Mouse (Mus musculus) neural tube, embryonic 13.5 days (tissue): ENCODE measurements around the gene Fam107a. TPM values are rescaled to one million over a fixed set of nuclear protein-coding genes. Genes with fewer than 3 reads are reported as not detected.
"Not testable (repeated sequence)": the region's sequence is repeated elsewhere in the genome, so short reads cannot be mapped to it uniquely, and the experiment has no call there.

Experiments used
- ATAC-seq: fragments of 200-750 bp; cut with Nextera tagmentation; 2 replicates; pipeline ENCODE4 v1.8.0; 2017; ENCODE audit warnings: low read depth, mild to moderate bottlenecking, moderate TSS enrichment, moderate library complexity
- H3K27ac ChIP-seq: fragments of 300-500 bp; sonication (generic); replicated peaks from 2 replicates; pipeline ENCODE4 v1.5.1; 2015; ENCODE audit warnings: moderate library complexity, mild to moderate bottlenecking, inconsistent platforms
- H3K27me3 ChIP-seq: fragments of 300-500 bp; sonication (generic); 2 replicates; pipeline ENCODE4 v1.6.1; 2015; ENCODE audit warnings: mild to moderate bottlenecking, inconsistent platforms
- H3K36me3 ChIP-seq: fragments of 300-500 bp; sonication (generic); 2 replicates; pipeline ENCODE4 v1.6.1; 2015; ENCODE audit warnings: mild to moderate bottlenecking, inconsistent platforms
- H3K4me1 ChIP-seq: fragments of 300-500 bp; sonication (generic); replicated peaks from 2 replicates; pipeline ENCODE4 v1.6.1; 2015; ENCODE audit warnings: inconsistent platforms
- H3K4me2 ChIP-seq: fragments of 300-500 bp; sonication (generic); 2 replicates; pipeline ENCODE4 v1.6.1; 2015; ENCODE audit warnings: inconsistent platforms, mild to moderate bottlenecking, moderate library complexity
- H3K4me3 ChIP-seq: fragments of 300-500 bp; sonication (generic); 2 replicates; pipeline ENCODE4 v1.5.1; 2015; ENCODE audit warnings: mild to moderate bottlenecking, inconsistent platforms
- H3K9ac ChIP-seq: fragments of 300-500 bp; sonication (generic); 2 replicates; pipeline ENCODE4 v1.6.1; 2015; ENCODE audit warnings: moderate library complexity, mild to moderate bottlenecking, inconsistent platforms
- H3K9me3 ChIP-seq: fragments of 300-500 bp; sonication (generic); 2 replicates; pipeline ENCODE4 v1.6.1; 2016; ENCODE audit warnings: inconsistent platforms
- WGBS: fragments of 180-500 bp; shearing (Covaris S2); methylation state at CpG from one replicate; pipeline ENCODE4 v1.1.7; 2015; 5-methylcytosine and 5-hydroxymethylcytosine counted together
- polyA plus RNA-seq: library from polyadenylated mRNA; unstranded; fragments of >200 nt; fragmentation: Nextera tagmentation; extraction: Ambion mirVana; gene quantifications from 2 replicates; pipeline ENCODE4 v1.2.1, GENCODE M21; 2015

Fam107a gene
- polyA plus RNA-seq, 1 experiment from 2014 or later, result 0.91 TPM

GRCm38 (mm10) chr14:8314536-8314935, 3.3 kb downstream of the Fam107a start:
- Histone ChIP-seq H3K4me2 (no peak overlapping the region), H3K4me3 (no peak overlapping the region), H3K36me3 (no peaks in the 10 kb centered on the region), H3K27ac (no peak overlapping the region), H3K4me1 (peaks cover 27% of the 10 kb centered on the region), H3K27me3 (peaks cover 78% of the 10 kb centered on the region), H3K9me3 (no peaks in the 10 kb centered on the region), H3K9ac (no peak overlapping the region)
- ATAC-seq, result no peak
- WGBS, result 17% methylated on average over 3 of the region's 3 CpGs

GRCm38 (mm10) chr14:8313877-8314276, 3.9 kb downstream of the Fam107a start:
- no peak overlapping the region for H3K27ac ChIP-seq
- no peaks in the 10 kb centered on the region for H3K9me3 ChIP-seq
- ATAC-seq, result no peak
- peaks cover 76% of the 10 kb centered on the region for H3K27me3 ChIP-seq
- H3K4me2 ChIP-seq, result no peak overlapping the region
- WGBS, result 33% methylated on average over 7 of the region's 7 CpGs
- H3K4me3 ChIP-seq, result no peak overlapping the region
- H3K9ac ChIP-seq, result no peak overlapping the region
- H3K4me1 ChIP-seq, result peaks cover 32% of the 10 kb centered on the region
- no peaks in the 10 kb centered on the region for H3K36me3 ChIP-seq

GRCm38 (mm10) chr14:8309621-8310141, 8.1 kb downstream of the Fam107a start:
- 10% methylated on average over 9 of the region's 9 CpGs for WGBS
- ATAC-seq, result no peak

DNA sequence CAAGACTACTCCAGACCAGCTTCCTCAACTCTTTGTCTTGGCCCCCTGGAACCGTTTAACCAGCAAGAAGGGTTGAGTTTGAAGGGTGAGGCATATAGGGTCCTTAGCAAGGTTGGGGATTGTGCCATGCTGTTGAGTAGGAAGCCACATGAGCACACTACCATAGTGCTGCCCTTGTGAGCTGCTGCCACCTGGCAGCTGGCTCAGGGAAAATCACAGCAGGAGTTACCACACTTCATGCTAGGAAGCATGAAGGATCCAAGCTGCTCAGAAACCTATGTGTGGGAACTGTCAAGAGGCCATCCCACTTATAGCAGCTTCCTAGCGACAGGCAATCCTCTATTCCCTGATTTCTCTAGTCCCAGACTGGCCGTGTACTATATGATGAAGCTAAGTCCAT, 9.2 kb downstream of the Fam107a start:
- Histone ChIP-seq H3K36me3 (no peaks in the 10 kb centered on the region), H3K4me2 (no peak overlapping the region), H3K27me3 (peaks cover 30% of the 10 kb centered on the region), H3K9ac (no peak overlapping the region), H3K27ac (no peak overlapping the region), H3K4me3 (no peak overlapping the region), H3K4me1 (peaks cover 11% of the 10 kb centered on the region), H3K9me3 (no peaks in the 10 kb centered on the region)
- ATAC-seq, result no peak
- WGBS, result 69% methylated on average over 3 of the region's 3 CpGs

More at GRCm38 (mm10) chr14:8309621-8310141, 8.1 kb downstream of the Fam107a start:
- Histone ChIP-seq H3K4me1 (peaks cover 11% of the 10 kb centered on the region), H3K4me2 (peak overlapping the region; percentile 21; the same call in 1 of the 2 replicates), H3K36me3 (no peaks in the 10 kb centered on the region), H3K27ac (no peak overlapping the region), H3K9me3 (no peaks in the 10 kb centered on the region), H3K9ac (no peak overlapping the region), H3K27me3 (peaks cover 40% of the 10 kb centered on the region), H3K4me3 (no peak overlapping the region)

DNA sequence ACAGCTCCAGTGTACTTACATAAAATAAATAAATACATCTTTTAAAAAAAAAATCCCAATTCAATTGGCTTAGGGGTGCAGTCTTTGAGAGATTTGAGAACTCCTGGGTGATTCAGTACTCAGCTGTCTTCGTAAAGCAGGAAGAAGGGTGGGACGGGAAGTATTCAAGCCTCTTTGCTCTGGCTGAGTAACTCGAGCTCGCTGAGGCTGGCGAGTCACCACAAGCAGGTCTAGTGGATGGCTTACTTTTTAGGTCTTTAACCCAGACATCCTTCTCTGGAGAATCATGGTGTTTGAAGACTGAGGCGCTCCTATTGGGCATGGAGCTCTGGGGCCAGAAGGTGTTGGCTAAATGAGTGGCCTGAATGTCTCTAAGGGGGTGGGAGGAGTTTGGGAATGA, 10.9 kb downstream of the Fam107a start:
- Histone ChIP-seq H3K4me3 (no peak overlapping the region), H3K4me2 (no peak overlapping the region), H3K4me1 (peaks cover 22% of the 10 kb centered on the region), H3K27ac (no peak overlapping the region), H3K27me3 (peaks cover 21% of the 10 kb centered on the region), H3K9ac (no peak overlapping the region), H3K36me3 (no peaks in the 10 kb centered on the region), H3K9me3 (no peaks in the 10 kb centered on the region)
- WGBS, result 84% methylated on average over 6 of the region's 6 CpGs
- ATAC-seq, result no peak

- no peaks in the 10 kb centered on the region for H3K36me3 ChIP-seq
- no peak for ATAC-seq
- 53% methylated on average over 3 of the region's 3 CpGs for WGBS
These were observed 12.8 kb downstream of the Fam107a start for GRCm38 (mm10) chr14:8305014-8305413.

GRCm38 (mm10) chr14:8304082-8304481, 13.7 kb downstream of the Fam107a start:
- H3K36me3 ChIP-seq, result no peaks in the 10 kb centered on the region
- H3K27ac ChIP-seq, result peak overlapping the region; percentile 33; the same call in 1 of the 2 replicates
- no peak for ATAC-seq
- no peak overlapping the region for H3K4me3 ChIP-seq
- H3K27me3 ChIP-seq, result peaks cover 14% of the 10 kb centered on the region
- no peaks in the 10 kb centered on the region for H3K9me3 ChIP-seq
- no peak overlapping the region for H3K4me2 ChIP-seq
- H3K4me1 ChIP-seq, result peaks cover 11% of the 10 kb centered on the region; the same call in 1 of the 2 replicates
- H3K9ac ChIP-seq, result no peak overlapping the region

More at GRCm38 (mm10) chr14:8305014-8305413, 12.8 kb downstream of the Fam107a start:
- Histone ChIP-seq H3K4me3 (no peak overlapping the region), H3K9ac (no peak overlapping the region), H3K4me2 (no peak overlapping the region), H3K4me1 (peaks cover 20% of the 10 kb centered on the region), H3K27ac (no peak overlapping the region), H3K27me3 (peaks cover 15% of the 10 kb centered on the region), H3K9me3 (no peaks in the 10 kb centered on the region)

GRCm38 (mm10) chr14:8302687-8303086, 15.1 kb downstream of the Fam107a start:
- Histone ChIP-seq H3K27me3 (peaks cover 13% of the 10 kb centered on the region), H3K9ac (no peak overlapping the region), H3K9me3 (no peaks in the 10 kb centered on the region), H3K4me3 (no peak overlapping the region), H3K27ac (no peak overlapping the region), H3K4me2 (no peak overlapping the region), H3K36me3 (no peaks in the 10 kb centered on the region), H3K4me1 (peaks cover 11% of the 10 kb centered on the region; the same call in 1 of the 2 replicates)
- no peak for ATAC-seq
- 9% methylated on average over 10 of the region's 10 CpGs for WGBS

DNA sequence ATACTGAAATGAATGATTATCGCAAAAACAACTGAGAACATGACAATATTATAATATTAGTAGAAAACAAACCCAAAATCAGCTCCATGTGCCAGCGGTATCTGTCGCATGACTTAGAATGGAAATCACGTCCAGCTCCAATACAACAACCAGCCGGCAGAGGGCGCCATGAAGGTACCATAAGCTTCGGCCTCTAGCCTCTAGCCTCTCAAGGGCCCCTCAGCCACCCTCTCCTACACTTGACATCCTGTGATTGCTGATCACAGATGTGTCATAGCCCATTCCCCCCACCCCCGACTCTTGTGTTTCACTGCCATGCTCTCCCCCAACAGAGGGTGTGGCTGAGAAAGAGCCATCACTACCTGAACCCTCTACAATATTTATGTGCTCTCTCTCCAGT, 17.5 kb downstream of the Fam107a start:
- Histone ChIP-seq H3K9me3 (no peaks in the 10 kb centered on the region), H3K4me1 (peaks cover 11% of the 10 kb centered on the region; the same call in 1 of the 2 replicates), H3K4me3 (no peak overlapping the region), H3K27ac (no peak overlapping the region), H3K9ac (no peak overlapping the region), H3K36me3 (no peaks in the 10 kb centered on the region), H3K4me2 (no peak overlapping the region), H3K27me3 (peaks cover 13% of the 10 kb centered on the region)
- no peak for ATAC-seq
- 27% methylated on average over 8 of the region's 8 CpGs for WGBS

DNA sequence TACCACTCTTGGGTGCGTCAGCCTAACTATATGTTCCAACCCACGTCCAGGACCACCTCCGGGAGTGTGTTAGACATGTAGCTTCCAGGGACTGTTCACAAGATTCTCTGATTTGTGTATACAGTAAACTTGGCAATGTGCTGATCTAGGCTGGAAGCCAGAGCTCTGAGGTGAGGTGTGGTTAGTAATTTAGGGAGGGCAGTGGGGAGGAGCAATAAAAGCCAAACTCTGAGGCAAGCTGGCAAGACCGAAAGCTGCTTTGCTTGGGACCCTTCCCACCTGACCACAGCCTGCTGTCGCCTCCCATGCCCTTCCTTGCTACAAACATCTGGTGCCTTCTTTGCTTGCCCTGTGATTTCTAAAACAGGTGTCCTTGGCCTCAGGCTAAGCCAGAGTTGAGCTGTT, 19.9 kb downstream of the Fam107a start:
- no peak overlapping the region for H3K4me2 ChIP-seq
- peaks cover 6% of the 10 kb centered on the region; the same call in 1 of the 2 replicates for H3K4me1 ChIP-seq
- H3K9ac ChIP-seq, result no peak overlapping the region
- H3K36me3 ChIP-seq, result no peaks in the 10 kb centered on the region
- H3K4me3 ChIP-seq, result no peak overlapping the region
- H3K27me3 ChIP-seq, result peaks cover 13% of the 10 kb centered on the region
- WGBS, result 77% methylated on average over 5 of the region's 5 CpGs
- H3K27ac ChIP-seq, result no peak overlapping the region
- no peaks in the 10 kb centered on the region for H3K9me3 ChIP-seq
- no peak for ATAC-seq

GRCm38 (mm10) chr14:8294257-8294656, 23.6 kb downstream of the Fam107a start:
- Histone ChIP-seq H3K4me3 (no peak overlapping the region), H3K27me3 (peaks cover 9% of the 10 kb centered on the region; the same call in 1 of the 2 replicates), H3K36me3 (no peaks in the 10 kb centered on the region), H3K4me1 (no peaks in the 10 kb centered on the region), H3K4me2 (no peak overlapping the region), H3K9ac (no peak overlapping the region), H3K27ac (no peak overlapping the region), H3K9me3 (peaks cover 14% of the 10 kb centered on the region)
- 90% methylated on average over 1 of the region's 1 CpGs for WGBS
- no peak for ATAC-seq

- H3K9ac ChIP-seq, H3K4me2 ChIP-seq, H3K36me3 ChIP-seq, ATAC-seq, H3K27me3 ChIP-seq, H3K4me1 ChIP-seq, H3K27ac ChIP-seq, H3K4me3 ChIP-seq, H3K9me3 ChIP-seq: not testable (repeated sequence)
- 84% methylated on average over 5 of the region's 5 CpGs for WGBS
These were observed 31.2 kb downstream of the Fam107a start for GRCm38 (mm10) chr14:8286595-8286994.

- Histone ChIP-seq H3K4me1 (no peaks in the 10 kb centered on the region), H3K9ac (no peak overlapping the region), H3K4me3 (no peak overlapping the region), H3K27ac (no peak overlapping the region), H3K4me2 (no peak overlapping the region), H3K36me3 (no peaks in the 10 kb centered on the region), H3K27me3 (no peaks in the 10 kb centered on the region), H3K9me3 (0 out of 2 replicates have a peak, but pooled peaks cover 4% of the 10 kb centered on the region)
- ATAC-seq, result no peak
These were observed 34.0 kb downstream of the Fam107a start for GRCm38 (mm10) chr14:8283784-8284183.
